Mouse (Mus musculus) common myeloid progenitor, adult 5-6 weeks (primary cell): Measurements from ENCODE around the gene 4931417E11Rik. TPM values are rescaled to one million over a fixed set of nuclear protein-coding genes. Genes with fewer than 3 reads are reported as not detected.

Experiments used
- ATAC-seq: replicated peaks from 2 replicates; pipeline ENCODE4 v1.8.0; 2016; ENCODE audit warnings: low read depth, mild to moderate bottlenecking, moderate TSS enrichment, inconsistent platforms; ENCODE audit not compliant: poor library complexity, severe bottlenecking
- total RNA-seq: library from RNA; stranded (forward); fragments of 200-1000, 187-1606 nt; gene quantifications from 2 replicates; pipeline ENCODE4 v1.2.3, GENCODE M21; 2017

4931417E11Rik gene
- not detected in 2 replicates for total RNA-seq

- no peak for ATAC-seq
Measured at GRCm38 (mm10) chr6:73469567-73469966, at the start of gene 4931417E11Rik. 4931417E11Rik (minus strand) TSS chr6:73469667.

- 0 out of 2 replicates have a peak, but pooled peaks have one; percentile 25 for ATAC-seq
Measured at GRCm38 (mm10) chr6:73517818-73518396, 48.4 kb upstream of the 4931417E11Rik start.

GRCm38 (mm10) chr6:73512907-73513306 is 43.4 kb upstream of the 4931417E11Rik start:
- 0 out of 2 replicates have a peak, but pooled peaks have one; percentile 50 for ATAC-seq

- ATAC-seq, result no peak
Measured at GRCm38 (mm10) chr6:73499631-73500030, 30.2 kb upstream of the 4931417E11Rik start.

- ATAC-seq, result no peak
Measured at GRCm38 (mm10) chr6:73497321-73497720, 27.9 kb upstream of the 4931417E11Rik start.

- no peak for ATAC-seq
Measured at GRCm38 (mm10) chr6:73490524-73490923, 21.1 kb upstream of the 4931417E11Rik start.

- no peak for ATAC-seq
Measured at GRCm38 (mm10) chr6:73485616-73486015, 16.1 kb upstream of the 4931417E11Rik start.

- ATAC-seq, result no peak
Measured at GRCm38 (mm10) chr6:73466084-73466483, 3.4 kb downstream of the 4931417E11Rik start.

GRCm38 (mm10) chr6:73462543-73462942 is 6.9 kb downstream of the 4931417E11Rik start:
- no peak for ATAC-seq

GRCm38 (mm10) chr6:73433912-73434311 is 35.6 kb downstream of the 4931417E11Rik start:
- no peak for ATAC-seq

- no peak for ATAC-seq
Measured at GRCm38 (mm10) chr6:73428618-73429336, 40.7 kb downstream of the 4931417E11Rik start.

GRCm38 (mm10) chr6:73427273-73427812 is 42.1 kb downstream of the 4931417E11Rik start:
- no peak for ATAC-seq

Other genes with a start within 250 kb of the 4931417E11Rik start
- gene Dnah6, start 248.0 kb downstream of the 4931417E11Rik start, total RNA-seq, result under 0.01 TPM in 1 of 2 replicates, not detected in the other
- gene Suclg1, start 221.3 kb downstream of the 4931417E11Rik start, total RNA-seq, result 104 and 105 TPM in 2 replicates